Mouse (Mus musculus): ENCODE measurements around the gene Sh3pxd2a.

The Sh3pxd2a gene

DNA sequence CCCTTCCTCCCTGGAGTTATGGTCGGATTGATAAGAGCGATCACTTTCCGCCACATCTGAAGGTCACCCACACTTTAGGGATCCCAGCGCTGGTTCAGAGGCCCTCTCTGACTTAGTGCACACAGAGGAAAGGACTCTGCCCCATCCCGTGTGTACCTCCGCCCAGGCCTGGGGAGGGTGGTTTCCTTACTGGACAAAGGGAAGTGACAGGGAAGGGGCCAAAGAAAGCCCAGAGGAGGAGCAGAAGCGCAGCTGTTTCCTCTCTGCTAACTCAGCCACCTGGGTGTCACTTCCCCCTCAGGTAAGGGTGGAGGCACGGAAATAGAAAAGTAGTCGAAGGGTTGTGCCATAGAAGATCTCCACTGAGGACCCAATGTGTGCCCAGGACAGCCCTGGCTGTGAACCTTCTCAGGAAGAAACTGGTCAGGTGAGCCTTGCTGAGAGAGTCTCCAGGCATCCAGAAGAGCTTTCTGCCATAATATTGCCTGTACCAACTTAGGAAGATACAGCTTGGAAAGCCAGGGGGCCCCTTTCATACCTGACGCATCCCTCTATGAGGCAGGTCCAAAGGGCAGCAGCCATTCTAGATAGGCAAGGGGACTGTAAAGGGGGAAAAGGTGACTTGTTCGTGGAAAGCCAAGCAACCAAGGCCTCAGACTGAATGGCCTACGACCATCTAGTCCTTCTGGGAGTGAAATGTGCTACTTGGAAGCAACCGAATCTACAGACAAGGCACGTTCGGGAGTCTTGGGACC, 9.0 kb downstream of the Sh3pxd2a start:
- no peak for DNase-seq

DNA sequence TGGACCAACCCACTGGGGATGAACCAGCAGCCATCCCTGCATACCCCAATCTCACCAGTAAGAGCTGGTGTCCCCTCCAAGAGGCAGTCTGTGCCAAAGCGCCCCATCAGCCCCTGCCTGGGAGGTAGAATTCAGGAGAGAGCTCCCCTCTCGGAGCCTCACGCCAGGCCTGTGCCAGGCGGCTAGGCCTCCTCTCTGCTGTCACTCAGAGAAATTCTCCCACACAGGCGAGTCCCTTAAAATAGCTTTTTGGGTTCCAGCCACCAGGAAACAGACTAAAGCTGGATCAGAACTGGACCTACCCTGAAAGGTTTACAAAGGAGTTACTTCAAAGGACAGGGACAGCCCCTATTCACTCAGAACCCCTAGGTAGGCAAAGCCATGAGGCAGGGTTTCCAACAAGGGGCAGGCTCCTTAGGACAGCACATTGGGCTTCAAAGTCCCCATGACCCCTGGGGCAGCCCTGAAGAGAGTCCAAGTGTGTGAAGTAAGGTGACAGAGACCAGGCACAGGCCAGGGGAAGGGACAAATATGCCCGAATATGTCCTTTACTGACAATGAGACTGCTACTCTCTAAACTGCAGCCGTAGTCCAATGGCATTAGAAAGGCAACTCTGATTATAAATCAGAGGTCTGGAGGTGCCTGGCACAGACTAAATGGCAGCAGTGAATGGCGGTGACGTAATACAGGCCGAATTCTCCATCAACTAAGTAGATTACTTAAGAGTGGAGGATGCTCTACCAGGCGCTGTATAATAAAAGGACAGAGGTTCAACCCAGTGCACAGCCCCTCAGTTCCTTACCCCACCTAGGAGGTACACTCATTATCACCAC, 9.8 kb downstream of the Sh3pxd2a start:
- DNase-seq, result no peak

DNA sequence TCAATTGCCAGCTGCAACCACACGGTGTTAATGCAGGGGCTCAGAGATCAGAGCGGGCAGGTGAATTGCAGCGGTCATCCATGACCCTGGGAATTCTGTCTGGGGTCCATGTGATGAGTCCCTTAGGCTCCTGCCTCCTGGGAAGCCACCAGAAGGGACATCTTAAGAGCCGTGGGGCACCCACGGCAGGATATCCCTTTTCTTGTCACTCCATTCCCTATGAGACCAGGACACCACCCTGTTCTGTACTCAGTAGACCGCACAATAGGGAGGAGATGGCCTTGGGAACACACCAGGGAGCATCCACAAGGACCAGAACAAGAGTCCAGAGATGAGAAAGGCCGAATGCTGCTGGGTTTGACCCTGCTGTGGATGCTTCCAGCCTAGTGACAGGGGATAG, 10.8 kb downstream of the Sh3pxd2a start:
- DNase-seq, result no peak

GRCm38 (mm10) chr19:47452682-47453081, 11.5 kb downstream of the Sh3pxd2a start:
- DNase-seq, result no peak

- no peak for DNase-seq
Measured at GRCm38 (mm10) chr19:47452211-47452610, 12.0 kb downstream of the Sh3pxd2a start.

GRCm38 (mm10) chr19:47451476-47452113, 12.6 kb downstream of the Sh3pxd2a start:
- DNase-seq, result peak; percentile 36

- peak; percentile 45 for DNase-seq
Measured at GRCm38 (mm10) chr19:47450261-47451137, 13.7 kb downstream of the Sh3pxd2a start.

DNA sequence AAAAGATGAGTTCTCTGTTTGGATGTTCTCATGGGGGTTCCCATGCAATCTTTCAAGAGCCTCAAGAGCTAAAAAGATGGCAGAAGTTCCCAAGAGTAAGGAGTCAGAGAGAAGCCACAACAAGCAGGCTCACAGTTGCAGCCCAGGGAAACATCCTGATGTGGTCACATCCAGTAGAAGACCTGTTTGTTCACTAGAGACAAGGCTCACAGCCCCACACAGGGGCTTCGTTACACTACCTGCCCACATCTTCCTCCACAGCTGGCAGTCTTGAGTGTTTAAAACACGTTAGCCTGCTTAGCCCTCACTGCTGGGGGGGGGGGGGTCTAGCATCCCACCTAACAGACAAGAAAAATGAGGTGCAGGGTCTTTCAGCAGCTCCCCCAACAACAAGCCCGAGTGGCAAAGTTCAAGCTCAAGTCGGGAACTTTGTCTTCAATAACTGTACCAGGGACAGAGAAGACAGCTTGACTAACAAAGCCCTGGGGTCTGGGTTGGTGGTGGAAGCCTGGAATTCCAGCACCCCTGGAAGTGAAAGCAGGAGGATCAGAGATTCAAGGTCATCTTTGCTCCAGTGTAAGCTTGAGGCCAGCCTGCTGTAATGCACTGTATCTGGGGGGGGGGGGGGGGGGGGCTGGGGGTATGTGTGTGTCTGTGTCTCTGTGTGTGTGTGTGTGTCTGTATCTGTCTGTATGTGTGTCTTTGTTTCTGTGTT, 14.5 kb downstream of the Sh3pxd2a start:
- DNase-seq, result peak; percentile 49

DNA sequence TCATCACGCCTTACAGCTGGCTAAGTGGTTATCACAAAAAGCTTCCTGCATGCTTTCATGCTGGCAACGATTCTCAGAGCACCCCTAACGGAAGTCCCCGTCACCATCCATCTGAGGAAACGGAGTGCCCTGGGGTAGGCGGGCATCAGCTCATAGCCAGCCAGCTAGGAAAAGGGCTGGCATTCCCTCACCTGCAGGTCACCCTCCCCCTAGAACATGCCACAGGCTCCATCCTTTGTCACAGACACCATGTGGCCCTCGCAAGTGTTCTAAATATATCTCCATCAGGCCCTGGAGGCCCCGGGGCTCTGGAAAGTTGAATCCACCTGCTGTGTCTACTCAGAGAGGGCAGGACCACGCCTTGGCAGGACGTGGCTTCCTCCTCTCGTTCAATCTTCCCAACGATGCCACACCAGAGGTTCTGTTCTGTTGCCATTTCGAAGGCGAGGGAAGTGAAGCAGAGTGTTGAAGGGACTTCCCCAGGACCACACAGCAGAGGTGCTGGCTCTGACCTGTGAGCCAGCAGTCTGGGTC, 15.5 kb downstream of the Sh3pxd2a start:
- DNase-seq, result peak; percentile 68

GRCm38 (mm10) chr19:47446841-47447365, 17.3 kb downstream of the Sh3pxd2a start:
- DNase-seq, result peak; percentile 77

DNA sequence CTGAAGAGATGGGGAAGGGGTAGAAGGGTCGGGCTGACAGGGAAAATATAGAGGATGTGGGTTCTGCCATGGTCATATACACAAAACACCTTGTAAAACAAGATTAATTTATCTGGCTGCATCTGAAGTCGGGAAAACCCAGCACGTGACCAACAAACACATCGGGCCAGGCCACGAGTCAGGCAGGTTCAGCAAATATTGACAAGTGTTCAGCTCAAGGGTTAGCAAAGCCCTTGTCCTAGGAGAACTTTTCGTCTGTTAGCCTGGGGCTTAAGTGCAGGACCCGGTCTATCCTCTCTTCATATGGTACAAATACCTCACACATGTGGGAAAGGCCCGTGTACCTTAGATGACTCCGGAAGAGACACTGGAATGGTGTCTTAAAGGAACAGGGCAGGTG, 18.1 kb downstream of the Sh3pxd2a start:
- no peak for DNase-seq

DNA sequence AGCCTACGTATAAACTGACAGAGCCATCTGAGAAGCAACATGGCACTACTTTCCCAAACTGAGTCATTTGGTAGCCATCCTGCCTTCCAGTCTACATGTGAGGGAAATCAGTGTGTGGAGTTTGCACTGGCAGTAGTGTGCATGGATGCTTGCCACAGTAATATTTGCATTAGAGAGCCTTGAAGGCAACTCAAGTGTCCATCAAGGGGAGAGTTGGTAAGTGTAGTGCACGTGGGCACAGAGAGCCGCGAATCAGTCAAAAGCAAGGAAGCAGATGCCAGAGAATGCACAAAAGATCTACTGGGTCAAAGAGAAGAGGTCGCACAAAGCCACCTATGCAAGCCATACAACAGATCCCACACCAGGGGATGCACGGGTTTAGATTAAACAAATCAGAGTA, 18.5 kb downstream of the Sh3pxd2a start:
- DNase-seq, result no peak

- DNase-seq, result no peak
Measured at GRCm38 (mm10) chr19:47444488-47444887, 19.7 kb downstream of the Sh3pxd2a start.

GRCm38 (mm10) chr19:47442294-47442627, 21.9 kb downstream of the Sh3pxd2a start:
- no peak for DNase-seq

GRCm38 (mm10) chr19:47441541-47442293, 22.5 kb downstream of the Sh3pxd2a start:
- DNase-seq, result peak; percentile 42

- no peak for DNase-seq
Measured at GRCm38 (mm10) chr19:47440967-47441366, 23.2 kb downstream of the Sh3pxd2a start.

DNA sequence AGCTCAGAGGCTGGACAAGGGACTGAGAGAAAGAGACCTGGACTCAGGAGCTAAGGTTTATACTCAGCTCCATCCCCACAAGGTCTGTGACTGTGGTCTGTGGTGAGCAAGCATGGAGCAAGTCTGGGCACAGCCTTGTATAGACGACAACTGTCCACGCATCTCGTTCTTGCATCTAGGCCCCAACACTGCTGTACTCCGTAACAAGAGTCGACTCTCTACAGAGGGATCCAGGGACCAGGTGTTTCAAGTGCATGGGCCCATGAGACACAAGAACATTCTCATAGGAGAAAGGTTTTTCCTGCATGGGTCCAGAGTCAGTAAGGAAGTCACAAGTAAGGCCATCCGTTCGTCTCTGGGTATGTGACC, 23.8 kb downstream of the Sh3pxd2a start:
- DNase-seq, result no peak

GRCm38 (mm10) chr19:47439726-47440434, 24.3 kb downstream of the Sh3pxd2a start:
- DNase-seq, result no peak

DNA sequence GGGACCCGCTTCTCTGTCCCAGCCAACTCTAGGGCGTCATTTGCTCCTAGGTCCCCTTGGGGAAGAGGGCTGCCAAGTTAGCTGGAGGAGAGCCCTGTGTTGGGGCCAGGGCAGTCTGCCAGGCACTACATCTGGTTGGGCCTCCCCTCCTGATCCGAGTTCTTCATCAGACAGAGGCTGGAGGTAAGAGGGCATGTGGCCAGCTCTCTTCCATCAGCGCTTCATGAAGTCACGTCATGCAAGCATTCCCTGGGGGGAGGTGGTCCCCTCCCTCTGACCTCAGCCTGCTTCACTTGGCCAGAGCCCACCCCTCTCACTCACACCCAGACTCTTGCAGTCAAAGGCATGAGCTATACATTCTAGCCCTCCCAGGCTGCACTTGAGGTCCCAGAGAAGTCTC, 25.8 kb downstream of the Sh3pxd2a start:
- DNase-seq, result no peak

- no peak for DNase-seq
Measured at GRCm38 (mm10) chr19:47437040-47437439, 27.2 kb downstream of the Sh3pxd2a start.
